Comparison of ENCODE assay signal across 9 mouse cellular contexts in genomic region chr7:137468174-137468573, GRCm38 (mm10). TPM values are rescaled to one million over a fixed set of nuclear protein-coding genes. Genes with fewer than 3 reads are reported as not detected.
DNase-seq lines count a peak whose midpoint lies in the region; ATAC-seq lines count a peak whose summit lies in the region.
"Had no signal": no experiment of that assay in that cellular context is flagged by ENCODE, and none has a peak within 500 bp of the region (broad histone marks: within the 10 kb centered on the region; RNA-seq: fewer than 3 reads in every experiment).

No protein-coding gene starts in this region.

- DNase-seq in forebrain, embryonic 11.5 days (ENCODE audit: low spot score): no peak
- DNase-seq in forebrain, embryonic 10.5 days (ENCODE audit: extremely low spot score, low spot score): no peak
- peak; percentile 73 for DNase-seq in 3T3-L1 (ENCODE audit: low read depth, low spot score)
- peak; percentile 39 to 42 for DNase-seq in frontal cortex, postnatal 25 days (ENCODE audit: low spot score in 2 of 2)
- peak; percentile 46 to 71 for DNase-seq in kidney, postnatal 36 days
- peak; percentile 62 for DNase-seq in lung, postnatal 36 days
- DNase-seq in thymus, postnatal 36 days: peak; percentile 27 to 34

- H3K4me2 ChIP-seq in forebrain, embryonic 11.5 days (ENCODE audit: low read depth, low read length, severe bottlenecking): no peak overlapping the region
- H3K4me2 ChIP-seq: limb, embryonic 12.5 days had no signal

- ATAC-seq in forebrain, embryonic 11.5 days (replicated peaks; ENCODE audit: low FRiP score): 0 out of 2 replicates have a peak, but pooled peaks have one; percentile 49
- peak; percentile 32 for ATAC-seq in activated CD4-positive, CD25-positive, alpha-beta regulatory T cell, adult 4 months

- H3K27ac ChIP-seq in forebrain, embryonic 11.5 days (ENCODE audit: low read depth, low read length): no peak overlapping the region
- H3K27ac ChIP-seq in forebrain, embryonic 10.5 days: no peak overlapping the region
- H3K27ac ChIP-seq: limb, embryonic 12.5 days had no signal

- 77% methylated on average over 4 of the region's 4 CpGs for WGBS in forebrain, embryonic 11.5 days
- 78% methylated on average over 4 of the region's 4 CpGs for WGBS in forebrain, embryonic 10.5 days

- H3K27me3 ChIP-seq in forebrain, embryonic 11.5 days (ENCODE audit: control insufficient read depth, insufficient read depth, low read length): no peaks in the 10 kb centered on the region
- no peaks in the 10 kb centered on the region for H3K27me3 ChIP-seq in forebrain, embryonic 10.5 days (ENCODE audit: poor library complexity, severe bottlenecking)
- H3K27me3 ChIP-seq: limb, embryonic 12.5 days had no signal

- no peaks in the 10 kb centered on the region; the same call in 1 of the 2 replicates for H3K36me3 ChIP-seq in forebrain, embryonic 11.5 days (ENCODE audit: control insufficient read depth, insufficient read depth, low read length)
- peaks cover 73% of the 10 kb centered on the region for H3K36me3 ChIP-seq in forebrain, embryonic 10.5 days (replicated peaks)

- H3K9me3 ChIP-seq in forebrain, embryonic 11.5 days (ENCODE audit: control insufficient read depth, low read length): no peaks in the 10 kb centered on the region
- H3K9me3 ChIP-seq in forebrain, embryonic 10.5 days: no peaks in the 10 kb centered on the region
- H3K9me3 ChIP-seq: limb, embryonic 12.5 days had no signal

- H3K4me1 ChIP-seq in forebrain, embryonic 11.5 days (replicated peaks; ENCODE audit: control insufficient read depth, insufficient read depth, low read length): no peaks in the 10 kb centered on the region
- no peaks in the 10 kb centered on the region for H3K4me1 ChIP-seq in forebrain, embryonic 10.5 days
- H3K4me1 ChIP-seq: limb, embryonic 12.5 days had no signal

- H3K9ac ChIP-seq in forebrain, embryonic 11.5 days (ENCODE audit: low read length): no peak overlapping the region
- H3K9ac ChIP-seq: limb, embryonic 12.5 days had no signal

- no peak overlapping the region for H3K4me3 ChIP-seq in forebrain, embryonic 11.5 days (ENCODE audit: low read depth, low read length)
- no peak overlapping the region for H3K4me3 ChIP-seq in forebrain, embryonic 10.5 days
- H3K4me3 ChIP-seq: limb, embryonic 12.5 days had no signal

RNA-seq across cellular contexts. Expression of gene Glrx3, which starts 30.8 kb away (rescaled TPM):
- 285 and 290 TPM in 2 replicates for polyA plus RNA-seq in forebrain, embryonic 11.5 days (2014; fragmentation: Nextera tagmentation; extraction: Ambion mirVana)
- polyA plus RNA-seq in forebrain, embryonic 10.5 days (2016; fragmentation: Nextera tagmentation; extraction: Ambion mirVana): 301 and 302 TPM in 2 replicates
- polyA plus RNA-seq in activated CD4-positive, CD25-positive, alpha-beta regulatory T cell, adult 4 months (2017; shearing (Covaris generic)): 100 to 1,000 TPM; 128 to 133 TPM

RNA-seq across cellular contexts. Expression of gene 9430038I01Rik, which starts 57.6 kb away (rescaled TPM):
- 14.4 and 21.2 TPM in 2 replicates for polyA plus RNA-seq in forebrain, embryonic 11.5 days (2014; fragmentation: Nextera tagmentation; extraction: Ambion mirVana)
- 20.4 and 23.0 TPM in 2 replicates for polyA plus RNA-seq in forebrain, embryonic 10.5 days (2016; fragmentation: Nextera tagmentation; extraction: Ambion mirVana)
- polyA plus RNA-seq in activated CD4-positive, CD25-positive, alpha-beta regulatory T cell, adult 4 months (2017; shearing (Covaris generic)): 1 to 10 TPM; 7.7 to 8.6 TPM

Comparison
In these comparisons a context has a peak if more than half of its experiments do, and no peak if none do; other contexts are left out.
1. DNase-seq: peak in 3T3-L1 (single experiment), frontal cortex, postnatal 25 days (2 of 2), kidney, postnatal 36 days (2 of 2), lung, postnatal 36 days (single experiment) and thymus, postnatal 36 days (2 of 2); none in forebrain, embryonic 11.5 days (single experiment) and forebrain, embryonic 10.5 days (single experiment).